In genomic region chr16:87172395-87172794, GRCm38 (mm10) we compare ENCODE assay signal across 17 mouse cellular contexts.
DNase-seq lines count a peak whose midpoint lies in the region; ATAC-seq and TF ChIP-seq lines count a peak whose summit lies in the region.
"Had no signal": no experiment of that assay in that cellular context is flagged by ENCODE, and none has a peak within 500 bp of the region (broad histone marks: within the 10 kb centered on the region; RNA-seq: fewer than 3 reads in every experiment).

No protein-coding gene starts in this region.

- no peaks in the 10 kb centered on the region for H3K27me3 ChIP-seq in forebrain, embryonic 14.5 days (replicated peaks; ENCODE audit: control insufficient read depth, insufficient read depth, low read length)
- no peaks in the 10 kb centered on the region for H3K27me3 ChIP-seq in forebrain, embryonic 12.5 days
- H3K27me3 ChIP-seq in midbrain, embryonic 13.5 days: no peaks in the 10 kb centered on the region
- H3K27me3 ChIP-seq in midbrain, embryonic 11.5 days (ENCODE audit: control insufficient read depth, insufficient read depth, low read length): no peaks in the 10 kb centered on the region
- no peaks in the 10 kb centered on the region for H3K27me3 ChIP-seq in midbrain, embryonic 15.5 days (replicated peaks)
- H3K27me3 ChIP-seq: heart, embryonic 13.5 days had no signal

- H3K9ac ChIP-seq in forebrain, embryonic 14.5 days (ENCODE audit: low read length): no peak overlapping the region
- H3K9ac ChIP-seq in forebrain, embryonic 12.5 days: no peak overlapping the region
- no peak overlapping the region for H3K9ac ChIP-seq in midbrain, embryonic 13.5 days (replicated peaks)
- no peak overlapping the region for H3K9ac ChIP-seq in midbrain, embryonic 11.5 days (ENCODE audit: low read length)
- H3K9ac ChIP-seq in midbrain, embryonic 15.5 days: no peak overlapping the region
- H3K9ac ChIP-seq: heart, embryonic 13.5 days had no signal

- no peak overlapping the region for H3K4me3 ChIP-seq in forebrain, embryonic 14.5 days (ENCODE audit: low read depth, low read length)
- no peak overlapping the region for H3K4me3 ChIP-seq in forebrain, embryonic 12.5 days (replicated peaks)
- no peak overlapping the region for H3K4me3 ChIP-seq in midbrain, embryonic 13.5 days (replicated peaks)
- H3K4me3 ChIP-seq in midbrain, embryonic 11.5 days (ENCODE audit: low read depth, low read length): no peak overlapping the region
- H3K4me3 ChIP-seq in midbrain, embryonic 15.5 days: no peak overlapping the region
- H3K4me3 ChIP-seq: embryonic facial prominence, embryonic 10.5 days; gastrocnemius, adult 2 months; heart, embryonic 13.5 days had no signal

- H3K36me3 ChIP-seq in forebrain, embryonic 14.5 days (ENCODE audit: control insufficient read depth, insufficient read depth, low read length): no peaks in the 10 kb centered on the region
- H3K36me3 ChIP-seq in forebrain, embryonic 12.5 days (replicated peaks): no peaks in the 10 kb centered on the region
- no peaks in the 10 kb centered on the region for H3K36me3 ChIP-seq in midbrain, embryonic 13.5 days
- no peaks in the 10 kb centered on the region for H3K36me3 ChIP-seq in midbrain, embryonic 11.5 days (ENCODE audit: control insufficient read depth, insufficient read depth, low read length)
- no peaks in the 10 kb centered on the region for H3K36me3 ChIP-seq in midbrain, embryonic 15.5 days (replicated peaks)
- H3K36me3 ChIP-seq: embryonic facial prominence, embryonic 10.5 days; heart, embryonic 13.5 days had no signal

- no peak for TF ChIP-seq POLR2A in brain, embryonic 14.5 days (IDR thresholded peaks at IDR 0.05; ENCODE audit: borderline replicate concordance, extremely low read depth, insufficient read depth, insufficient read length, poor library complexity, severe bottlenecking)

- peak; percentile 42; the same call in 1 of the 2 replicates for ATAC-seq in forebrain, embryonic 14.5 days
- ATAC-seq in forebrain, embryonic 12.5 days (ENCODE audit: low FRiP score): no peak
- peak; percentile 65 for ATAC-seq in midbrain, embryonic 13.5 days
- ATAC-seq in midbrain, embryonic 11.5 days (ENCODE audit: low FRiP score): no peak
- peak; percentile 83 for ATAC-seq in midbrain, embryonic 15.5 days (replicated peaks)
- ATAC-seq: hindbrain, embryonic 16.5 days had no signal

- H3K4me1 ChIP-seq in forebrain, embryonic 14.5 days (ENCODE audit: control insufficient read depth, insufficient read depth, low read length): no peaks in the 10 kb centered on the region
- no peaks in the 10 kb centered on the region for H3K4me1 ChIP-seq in forebrain, embryonic 12.5 days
- H3K4me1 ChIP-seq in midbrain, embryonic 13.5 days (replicated peaks): no peaks in the 10 kb centered on the region
- no peaks in the 10 kb centered on the region for H3K4me1 ChIP-seq in midbrain, embryonic 11.5 days (ENCODE audit: control insufficient read depth, insufficient read depth, low read length)
- no peaks in the 10 kb centered on the region for H3K4me1 ChIP-seq in midbrain, embryonic 15.5 days
- H3K4me1 ChIP-seq: embryonic facial prominence, embryonic 10.5 days; heart, embryonic 13.5 days had no signal

- H3K9me3 ChIP-seq in forebrain, embryonic 14.5 days (replicated peaks; ENCODE audit: control insufficient read depth, low read length): no peaks in the 10 kb centered on the region
- no peaks in the 10 kb centered on the region for H3K9me3 ChIP-seq in forebrain, embryonic 12.5 days
- no peaks in the 10 kb centered on the region for H3K9me3 ChIP-seq in midbrain, embryonic 13.5 days
- no peaks in the 10 kb centered on the region for H3K9me3 ChIP-seq in midbrain, embryonic 11.5 days (ENCODE audit: control insufficient read depth, low read length)
- H3K9me3 ChIP-seq in midbrain, embryonic 15.5 days: no peaks in the 10 kb centered on the region
- H3K9me3 ChIP-seq: embryonic facial prominence, embryonic 10.5 days; heart, embryonic 13.5 days had no signal

- no peak for TF ChIP-seq CTCF in brain, embryonic 14.5 days (IDR thresholded peaks at IDR 0.05; ENCODE audit: borderline replicate concordance, extremely low read depth, insufficient read depth, insufficient read length)

- H3K27ac ChIP-seq in forebrain, embryonic 14.5 days (ENCODE audit: low read depth, low read length): no peak overlapping the region
- no peak overlapping the region for H3K27ac ChIP-seq in forebrain, embryonic 12.5 days
- H3K27ac ChIP-seq in midbrain, embryonic 13.5 days: no peak overlapping the region
- H3K27ac ChIP-seq in midbrain, embryonic 11.5 days (ENCODE audit: low read depth, low read length): no peak overlapping the region
- no peak overlapping the region for H3K27ac ChIP-seq in midbrain, embryonic 15.5 days
- H3K27ac ChIP-seq: embryonic facial prominence, embryonic 10.5 days; gastrocnemius, adult 2 months; heart, embryonic 13.5 days had no signal

- 67% methylated on average over 4 of the region's 4 CpGs for WGBS in forebrain, embryonic 14.5 days
- WGBS in forebrain, embryonic 12.5 days: 83% methylated on average over 4 of the region's 4 CpGs
- WGBS in midbrain, embryonic 13.5 days: 54% methylated on average over 4 of the region's 4 CpGs
- WGBS in midbrain, embryonic 11.5 days: 71% methylated on average over 4 of the region's 4 CpGs
- 40% methylated on average over 4 of the region's 4 CpGs for WGBS in midbrain, embryonic 15.5 days

- DNase-seq in forebrain, embryonic 14.5 days (ENCODE audit: low spot score): peak; percentile 42
- DNase-seq in midbrain, embryonic 11.5 days (ENCODE audit: low spot score, missing footprints): no peak
- peak; percentile 65 for DNase-seq in brain, embryonic 14.5 days (ENCODE audit: low read depth)
- no peak for DNase-seq in cerebellum, adult 8-10 months
- no peak for DNase-seq in thymus, postnatal 14 days
- DNase-seq: adrenal gland, postnatal 10 days; cerebellum, adult 18-20 months; cerebellum, postnatal 10 days; gastrocnemius, adult 2 months; gastrocnemius, postnatal 25 days; heart, postnatal 36 days had no signal

- no peak overlapping the region for H3K4me2 ChIP-seq in forebrain, embryonic 14.5 days (ENCODE audit: low read length)
- H3K4me2 ChIP-seq in forebrain, embryonic 12.5 days: no peak overlapping the region
- H3K4me2 ChIP-seq in midbrain, embryonic 13.5 days (replicated peaks): no peak overlapping the region
- H3K4me2 ChIP-seq in midbrain, embryonic 11.5 days: no peak overlapping the region
- no peak overlapping the region for H3K4me2 ChIP-seq in midbrain, embryonic 15.5 days
- H3K4me2 ChIP-seq: heart, embryonic 13.5 days had no signal

Comparison
In these comparisons a context has a peak if more than half of its experiments do, and no peak if none do; other contexts are left out.
1. ATAC-seq: peak in forebrain, embryonic 14.5 days (single experiment), midbrain, embryonic 13.5 days (single experiment) and midbrain, embryonic 15.5 days (single experiment); none in forebrain, embryonic 12.5 days (single experiment) and midbrain, embryonic 11.5 days (single experiment).
2. DNase-seq: peak in forebrain, embryonic 14.5 days (single experiment) and brain, embryonic 14.5 days (single experiment); none in midbrain, embryonic 11.5 days (single experiment), cerebellum, adult 8-10 months (single experiment) and thymus, postnatal 14 days (single experiment).